Mouse (Mus musculus) kidney, embryonic 15.5 days (tissue): Measurements from ENCODE around the gene Ppm1n. TPM values are rescaled to one million over a fixed set of nuclear protein-coding genes. Genes with fewer than 3 reads are reported as not detected.

ENCODE experiments used
- ATAC-seq: fragments of 200-750 bp; cut with Nextera tagmentation; replicated peaks from 2 replicates; pipeline ENCODE4 v1.8.0; 2017; ENCODE audit warnings: moderate TSS enrichment; ENCODE audit not compliant: low FRiP score
- H3K27ac ChIP-seq: fragments of 300-500 bp; sonication (generic); 2 replicates; pipeline ENCODE4 v1.5.1; 2015; ENCODE audit warnings: mild to moderate bottlenecking, inconsistent platforms
- H3K27me3 ChIP-seq: fragments of 300-500 bp; sonication (generic); 2 replicates; pipeline ENCODE4 v1.6.1; 2015; ENCODE audit warnings: inconsistent platforms
- H3K36me3 ChIP-seq: fragments of 300-500 bp; sonication (generic); 2 replicates; pipeline ENCODE4 v1.6.1; 2015; ENCODE audit warnings: inconsistent platforms
- H3K4me1 ChIP-seq: fragments of 300-500 bp; sonication (generic); 2 replicates; pipeline ENCODE4 v1.6.1; 2015; ENCODE audit warnings: inconsistent platforms
- H3K4me2 ChIP-seq: fragments of 300-500 bp; sonication (generic); 2 replicates; pipeline ENCODE4 v1.6.1; 2015; ENCODE audit warnings: moderate library complexity, mild to moderate bottlenecking, inconsistent platforms
- H3K4me3 ChIP-seq: fragments of 300-500 bp; sonication (generic); replicated peaks from 2 replicates; pipeline ENCODE4 v1.5.1; 2015; ENCODE audit warnings: mild to moderate bottlenecking, inconsistent platforms
- H3K9ac ChIP-seq: fragments of 300-500 bp; sonication (generic); 2 replicates; pipeline ENCODE4 v1.6.1; 2015; ENCODE audit warnings: mild to moderate bottlenecking, inconsistent platforms
- H3K9me3 ChIP-seq: fragments of 300-500 bp; sonication (generic); replicated peaks from 2 replicates; pipeline ENCODE4 v1.6.1; 2016; ENCODE audit warnings: inconsistent platforms
- WGBS: fragments of 180-500 bp; shearing (Covaris S2); methylation state at CpG from one replicate; pipeline ENCODE4 v1.1.7; 2015; ENCODE audit warnings: mixed read lengths; 5-methylcytosine and 5-hydroxymethylcytosine counted together
- polyA plus RNA-seq: library from polyadenylated mRNA; unstranded; fragments of >200 nt; fragmentation: Nextera tagmentation; extraction: Ambion mirVana; gene quantifications from 2 replicates; pipeline ENCODE4 v1.2.1, GENCODE M21; 2015

Ppm1n gene
- polyA plus RNA-seq = 0.13 TPM in 1 of 2 replicates, not detected in the other

GRCm38 (mm10) chr7:19279581-19280114, at the start of gene Ppm1n:
Gene Ppm1n (minus strand): TSS chr7:19280064.
- Histone ChIP-seq H3K4me2 (peak within 1 kb of the TSS; percentile 62), H3K4me3 (peak within 1 kb of the TSS; percentile 39), H3K27ac (no peak within 1 kb of the TSS), H3K27me3 (peaks cover 66% of the 10 kb centered on the region), H3K4me1 (peaks cover 24% of the 10 kb centered on the region), H3K36me3 (no peaks in the 10 kb centered on the region), H3K9ac (no peak within 1 kb of the TSS), H3K9me3 (no peaks in the 10 kb centered on the region)
- ATAC-seq = no peak
- WGBS = 1% methylated on average over 46 of the region's 46 CpGs

- H3K9me3 ChIP-seq = 0 out of 2 replicates have a peak, but pooled peaks cover 5% of the 10 kb centered on the region
- H3K4me3 ChIP-seq = no peak overlapping the region
- no peaks in the 10 kb centered on the region for H3K27me3 ChIP-seq
- no peak for ATAC-seq
- H3K9ac ChIP-seq = no peak overlapping the region
- no peaks in the 10 kb centered on the region for H3K36me3 ChIP-seq
- no peak overlapping the region for H3K27ac ChIP-seq
- no peak overlapping the region for H3K4me2 ChIP-seq
- H3K4me1 ChIP-seq = peaks cover 30% of the 10 kb centered on the region
Observed at GRCm38 (mm10) chr7:19328425-19328824, 48.6 kb upstream of the Ppm1n start.

DNA sequence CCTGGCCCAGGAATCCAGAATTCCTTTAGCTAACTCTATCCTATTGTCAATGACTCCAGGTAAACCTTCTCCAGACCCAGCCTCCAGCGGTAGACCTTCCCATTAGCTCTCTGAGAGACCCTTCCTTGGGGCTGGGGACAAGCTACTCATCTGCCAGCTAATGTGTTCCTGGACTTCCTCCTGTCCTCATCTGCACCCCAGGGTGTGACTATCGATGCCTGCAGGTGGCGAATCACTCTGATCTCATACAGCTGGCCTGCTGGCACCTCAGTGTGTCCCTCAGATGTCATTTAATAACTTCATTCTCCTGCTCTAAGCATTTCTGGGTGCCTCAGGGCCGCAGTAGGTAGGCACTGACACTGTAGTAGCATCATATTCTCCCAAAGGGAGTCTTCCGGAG, 47.9 kb upstream of the Ppm1n start:
- Histone ChIP-seq H3K4me1 (peaks cover 28% of the 10 kb centered on the region), H3K36me3 (no peaks in the 10 kb centered on the region), H3K27ac (0 out of 2 replicates have a peak overlapping the region, but pooled peaks have one; percentile 91), H3K4me2 (peak overlapping the region; percentile 77), H3K9ac (no peak overlapping the region), H3K4me3 (no peak overlapping the region), H3K9me3 (0 out of 2 replicates have a peak, but pooled peaks cover 5% of the 10 kb centered on the region), H3K27me3 (peaks cover 3% of the 10 kb centered on the region)
- 81% methylated on average over 5 of the region's 5 CpGs for WGBS
- no peak for ATAC-seq

DNA sequence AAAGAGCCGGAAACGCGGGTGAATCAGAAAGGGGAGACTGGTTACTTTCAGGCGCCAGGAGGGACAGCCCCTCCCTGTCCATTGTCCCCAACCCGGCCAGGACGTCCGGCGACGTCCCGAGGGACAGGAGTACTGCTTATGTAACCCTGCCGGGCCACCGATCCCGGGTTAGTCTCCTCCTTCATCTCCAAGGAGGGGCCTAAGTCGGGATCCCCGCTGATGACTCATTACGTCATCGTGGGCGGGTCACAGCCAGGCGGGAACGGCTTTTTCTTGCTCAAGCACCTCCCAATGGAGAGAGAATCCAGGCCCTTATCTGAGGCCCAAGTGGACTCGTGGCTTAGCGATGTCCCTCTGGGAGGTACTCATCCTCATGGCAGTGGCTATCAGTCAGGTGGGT, 47.3 kb upstream of the Ppm1n start:
- H3K4me3 ChIP-seq = peak overlapping the region; percentile 47
- peak overlapping the region; percentile 38 for H3K9ac ChIP-seq
- peak overlapping the region; percentile 77 for H3K4me2 ChIP-seq
- 0 out of 2 replicates have a peak, but pooled peaks cover 5% of the 10 kb centered on the region for H3K9me3 ChIP-seq
- WGBS = under 1% methylated on average over 22 of the region's 22 CpGs
- H3K27me3 ChIP-seq = peaks cover 8% of the 10 kb centered on the region
- H3K4me1 ChIP-seq = peaks cover 24% of the 10 kb centered on the region
- H3K27ac ChIP-seq = peak overlapping the region; percentile 91
- no peaks in the 10 kb centered on the region for H3K36me3 ChIP-seq
- peak; percentile 80 for ATAC-seq

- ATAC-seq = peak; percentile 81
- H3K4me3 ChIP-seq = peak overlapping the region; percentile 47
- H3K36me3 ChIP-seq = no peaks in the 10 kb centered on the region
- peak overlapping the region; percentile 91 for H3K27ac ChIP-seq
- H3K4me1 ChIP-seq = peaks cover 24% of the 10 kb centered on the region
- H3K9me3 ChIP-seq = 0 out of 2 replicates have a peak, but pooled peaks cover 5% of the 10 kb centered on the region
- WGBS = 0% methylated on average over 20 of the region's 20 CpGs
- peaks cover 12% of the 10 kb centered on the region for H3K27me3 ChIP-seq
- H3K4me2 ChIP-seq = peak overlapping the region; percentile 77
- peak overlapping the region; percentile 38 for H3K9ac ChIP-seq
Observed at GRCm38 (mm10) chr7:19326359-19326758, 46.5 kb upstream of the Ppm1n start.

- H3K27me3 ChIP-seq = peaks cover 15% of the 10 kb centered on the region
- H3K27ac ChIP-seq = peak overlapping the region; percentile 91; the same call in 1 of the 2 replicates
- no peaks in the 10 kb centered on the region for H3K36me3 ChIP-seq
- peak overlapping the region; percentile 77 for H3K4me2 ChIP-seq
- H3K4me3 ChIP-seq = peak overlapping the region; percentile 47; the same call in 1 of the 2 replicates
- WGBS = 73% methylated on average over 21 of the region's 21 CpGs
- no peak overlapping the region for H3K9ac ChIP-seq
- H3K4me1 ChIP-seq = peaks cover 29% of the 10 kb centered on the region
- ATAC-seq = no peak
- H3K9me3 ChIP-seq = 0 out of 2 replicates have a peak, but pooled peaks cover 5% of the 10 kb centered on the region
Observed at GRCm38 (mm10) chr7:19325262-19326199, 45.7 kb upstream of the Ppm1n start.

GRCm38 (mm10) chr7:19324221-19324620, 44.4 kb upstream of the Ppm1n start:
- no peak for ATAC-seq
- 83% methylated on average over 11 of the region's 11 CpGs for WGBS
- no peak overlapping the region for H3K4me2 ChIP-seq
- peaks cover 40% of the 10 kb centered on the region for H3K4me1 ChIP-seq
- H3K4me3 ChIP-seq = no peak overlapping the region
- H3K9me3 ChIP-seq = 0 out of 2 replicates have a peak, but pooled peaks cover 5% of the 10 kb centered on the region
- H3K36me3 ChIP-seq = no peaks in the 10 kb centered on the region
- no peak overlapping the region for H3K27ac ChIP-seq
- H3K9ac ChIP-seq = no peak overlapping the region
- peaks cover 18% of the 10 kb centered on the region for H3K27me3 ChIP-seq

- no peaks in the 10 kb centered on the region for H3K36me3 ChIP-seq
- H3K27me3 ChIP-seq = peaks cover 35% of the 10 kb centered on the region
- no peak overlapping the region for H3K9ac ChIP-seq
- no peak overlapping the region for H3K4me2 ChIP-seq
- no peak overlapping the region for H3K4me3 ChIP-seq
- no peaks in the 10 kb centered on the region for H3K9me3 ChIP-seq
- WGBS = 46% methylated on average over 9 of the region's 9 CpGs
- H3K4me1 ChIP-seq = peaks cover 35% of the 10 kb centered on the region
- no peak overlapping the region for H3K27ac ChIP-seq
- no peak for ATAC-seq
Observed at GRCm38 (mm10) chr7:19322489-19322888, 42.6 kb upstream of the Ppm1n start.

GRCm38 (mm10) chr7:19321464-19321863, 41.6 kb upstream of the Ppm1n start:
- no peak overlapping the region for H3K9ac ChIP-seq
- H3K36me3 ChIP-seq = no peaks in the 10 kb centered on the region
- H3K9me3 ChIP-seq = no peaks in the 10 kb centered on the region
- peaks cover 25% of the 10 kb centered on the region for H3K4me1 ChIP-seq
- no peak overlapping the region for H3K4me3 ChIP-seq
- no peak overlapping the region for H3K27ac ChIP-seq
- peaks cover 44% of the 10 kb centered on the region for H3K27me3 ChIP-seq
- H3K4me2 ChIP-seq = no peak overlapping the region
- no peak for ATAC-seq
- WGBS = 44% methylated on average over 5 of the region's 5 CpGs

- Histone ChIP-seq H3K4me1 (peaks cover 16% of the 10 kb centered on the region), H3K9ac (no peak overlapping the region), H3K4me3 (peak overlapping the region; percentile 52; the same call in 1 of the 2 replicates), H3K36me3 (no peaks in the 10 kb centered on the region), H3K4me2 (peak overlapping the region; percentile 86), H3K27me3 (peaks cover 52% of the 10 kb centered on the region), H3K27ac (no peak overlapping the region), H3K9me3 (no peaks in the 10 kb centered on the region)
- WGBS = 38% methylated on average over 7 of the region's 7 CpGs
- ATAC-seq = no peak
Observed at GRCm38 (mm10) chr7:19320637-19321036, 40.8 kb upstream of the Ppm1n start.

- peak; percentile 95 for ATAC-seq
- Histone ChIP-seq H3K36me3 (no peaks in the 10 kb centered on the region), H3K27ac (0 out of 2 replicates have a peak overlapping the region, but pooled peaks have one; percentile 34), H3K27me3 (peaks cover 58% of the 10 kb centered on the region), H3K4me2 (peak overlapping the region; percentile 86), H3K4me3 (peak overlapping the region; percentile 52), H3K9me3 (no peaks in the 10 kb centered on the region), H3K9ac (peak overlapping the region; percentile 45), H3K4me1 (peaks cover 16% of the 10 kb centered on the region)
- under 1% methylated on average over 41 of the region's 41 CpGs for WGBS
Observed at GRCm38 (mm10) chr7:19319906-19320305, 40.0 kb upstream of the Ppm1n start.

- peaks cover 63% of the 10 kb centered on the region for H3K27me3 ChIP-seq
- peak overlapping the region; percentile 52 for H3K4me3 ChIP-seq
- no peaks in the 10 kb centered on the region for H3K36me3 ChIP-seq
- H3K9me3 ChIP-seq = no peaks in the 10 kb centered on the region
- peaks cover 16% of the 10 kb centered on the region for H3K4me1 ChIP-seq
- peak overlapping the region; percentile 86 for H3K4me2 ChIP-seq
- ATAC-seq = peak; percentile 74
- peak overlapping the region; percentile 45 for H3K9ac ChIP-seq
- WGBS = 9% methylated on average over 9 of the region's 9 CpGs
- H3K27ac ChIP-seq = 0 out of 2 replicates have a peak overlapping the region, but pooled peaks have one; percentile 34
Observed at GRCm38 (mm10) chr7:19319458-19319857, 39.6 kb upstream of the Ppm1n start.
